In genomic region chr14:103345486-103345857, GRCm38 (mm10) we compare ENCODE assay signal across 8 mouse cellular contexts. TPM values are rescaled to one million over a fixed set of nuclear protein-coding genes. Genes with fewer than 3 reads are reported as not detected.
DNase-seq lines count a peak whose midpoint lies in the region; ATAC-seq and TF ChIP-seq lines count a peak whose summit lies in the region.

No protein-coding gene starts in this region.

- 7% methylated on average over 6 of the region's 6 CpGs for WGBS in forebrain, embryonic 13.5 days
- WGBS in limb, embryonic 11.5 days = 4% methylated on average over 6 of the region's 6 CpGs
- 3% methylated on average over 6 of the region's 6 CpGs for WGBS in stomach, embryonic 14.5 days

- TF ChIP-seq CTCF in E14TG2a.4 (conservative IDR thresholded peaks at IDR 0.05; ENCODE audit: low read length) = no peak

- H3K9ac ChIP-seq in forebrain, embryonic 13.5 days = peak overlapping the region; percentile 89
- H3K9ac ChIP-seq in limb, embryonic 11.5 days (ENCODE audit: low read length) = peak overlapping the region; percentile 79; the same call in 1 of the 2 replicates
- peak overlapping the region; percentile 68 for H3K9ac ChIP-seq in stomach, embryonic 14.5 days (replicated peaks; ENCODE audit: low read depth, low read length)

- H3K27me3 ChIP-seq in erythroblast, embryonic 14.5 days (ENCODE audit: control insufficient read depth) = no peaks in the 10 kb centered on the region
- H3K27me3 ChIP-seq in E14TG2a.4 (ENCODE audit: insufficient read depth, low read length) = peaks cover 23% of the 10 kb centered on the region
- no peaks in the 10 kb centered on the region for H3K27me3 ChIP-seq in forebrain, embryonic 13.5 days
- no peaks in the 10 kb centered on the region for H3K27me3 ChIP-seq in limb, embryonic 11.5 days (ENCODE audit: control insufficient read depth, insufficient read depth, low read length)
- H3K27me3 ChIP-seq in stomach, embryonic 14.5 days (ENCODE audit: control insufficient read depth, insufficient read depth, low read length) = no peaks in the 10 kb centered on the region

- H3K4me1 ChIP-seq in erythroblast, embryonic 14.5 days (ENCODE audit: control insufficient read depth) = peaks cover 73% of the 10 kb centered on the region
- peaks cover 27% of the 10 kb centered on the region for H3K4me1 ChIP-seq in E14TG2a.4 (replicated peaks; ENCODE audit: low read depth, low read length)
- peaks cover 40% of the 10 kb centered on the region for H3K4me1 ChIP-seq in forebrain, embryonic 13.5 days
- no peaks in the 10 kb centered on the region for H3K4me1 ChIP-seq in limb, embryonic 11.5 days (ENCODE audit: control insufficient read depth, insufficient read depth, low read length)
- H3K4me1 ChIP-seq in stomach, embryonic 14.5 days (ENCODE audit: control insufficient read depth, insufficient read depth, low read length) = peaks cover 12% of the 10 kb centered on the region

- peak overlapping the region; percentile 86 for H3K4me3 ChIP-seq in erythroblast, embryonic 14.5 days (replicated peaks)
- H3K4me3 ChIP-seq in E14TG2a.4 (replicated peaks; ENCODE audit: low read length) = peak overlapping the region; percentile 82
- H3K4me3 ChIP-seq in forebrain, embryonic 13.5 days = peak overlapping the region; percentile 79
- H3K4me3 ChIP-seq in limb, embryonic 11.5 days (ENCODE audit: low read depth, low read length) = peak overlapping the region; percentile 84
- H3K4me3 ChIP-seq in stomach, embryonic 14.5 days (ENCODE audit: low read depth, low read length) = peak overlapping the region; percentile 86

- no peaks in the 10 kb centered on the region for H3K36me3 ChIP-seq in erythroblast, embryonic 14.5 days (ENCODE audit: control insufficient read depth)
- H3K36me3 ChIP-seq in E14TG2a.4 (ENCODE audit: insufficient read depth, low read length) = no peaks in the 10 kb centered on the region
- H3K36me3 ChIP-seq in forebrain, embryonic 13.5 days (ENCODE audit: poor library complexity, severe bottlenecking) = no peaks in the 10 kb centered on the region
- H3K36me3 ChIP-seq in limb, embryonic 11.5 days (ENCODE audit: control insufficient read depth, insufficient read depth, low read length) = no peaks in the 10 kb centered on the region
- no peaks in the 10 kb centered on the region for H3K36me3 ChIP-seq in stomach, embryonic 14.5 days (ENCODE audit: control insufficient read depth, insufficient read depth, low read length)

- H3K9me3 ChIP-seq in erythroblast, embryonic 14.5 days (ENCODE audit: control insufficient read depth, low read length) = no peaks in the 10 kb centered on the region
- H3K9me3 ChIP-seq in E14TG2a.4 (ENCODE audit: low read length) = no peaks in the 10 kb centered on the region; the same call in 1 of the 2 replicates
- H3K9me3 ChIP-seq in forebrain, embryonic 13.5 days (replicated peaks) = no peaks in the 10 kb centered on the region
- H3K9me3 ChIP-seq in limb, embryonic 11.5 days (ENCODE audit: control insufficient read depth, low read length) = no peaks in the 10 kb centered on the region
- H3K9me3 ChIP-seq in stomach, embryonic 14.5 days (ENCODE audit: control insufficient read depth, low read depth, low read length) = no peaks in the 10 kb centered on the region

- no peak for DNase-seq in limb, embryonic 11.5 days (ENCODE audit: low spot score)
- no peak for DNase-seq in frontal cortex, postnatal 14 days (ENCODE audit: low spot score in 2 of 2)
- DNase-seq in right cerebral cortex, adult 2 months (ENCODE audit: low spot score in 2 of 2) = no peak

- no peak for ATAC-seq in erythroblast, adult 5-6 weeks (replicated peaks; ENCODE audit: low FRiP score, poor library complexity, severe bottlenecking)
- no peak for ATAC-seq in forebrain, embryonic 13.5 days
- peak; percentile 1; the same call in 1 of the 2 replicates for ATAC-seq in limb, embryonic 11.5 days (ENCODE audit: insufficient number of reproducible peaks, low FRiP score, low TSS enrichment, low read depth)
- no peak for ATAC-seq in stomach, embryonic 14.5 days (ENCODE audit: insufficient number of reproducible peaks, insufficient read depth, low FRiP score, low read depth)

- peak overlapping the region; percentile 79 for H3K4me2 ChIP-seq in forebrain, embryonic 13.5 days
- H3K4me2 ChIP-seq in limb, embryonic 11.5 days (ENCODE audit: low read depth, severe bottlenecking) = peak overlapping the region; percentile 72
- peak overlapping the region; percentile 57 for H3K4me2 ChIP-seq in stomach, embryonic 14.5 days (replicated peaks; ENCODE audit: low read depth, low read length)

- H3K27ac ChIP-seq in forebrain, embryonic 13.5 days = peak overlapping the region; percentile 97; the same call in 1 of the 2 replicates
- peak overlapping the region; percentile 65; the same call in 1 of the 2 replicates for H3K27ac ChIP-seq in limb, embryonic 11.5 days (replicated peaks; ENCODE audit: low read depth, low read length)
- H3K27ac ChIP-seq in stomach, embryonic 14.5 days (ENCODE audit: low read length) = peak overlapping the region; percentile 68; the same call in 1 of the 2 replicates

RNA-seq across cellular contexts. Expression of gene Mycbp2, which starts 1.1 kb away (rescaled TPM):
- polyA plus RNA-seq in erythroblast, embryonic 14.5 days (2012) = 0.17 and 0.38 TPM in 2 replicates
- total RNA-seq in erythroblast, adult 5-6 weeks (2015; ENCODE audit: low replicate concordance) = 18.2 and 25.0 TPM in 2 replicates
- total RNA-seq in erythroblast, adult 5-6 weeks (2017; ENCODE audit: low replicate concordance) = 13.2 and 14.7 TPM in 2 replicates
- polyA plus RNA-seq in forebrain, embryonic 13.5 days (2015; fragmentation: Nextera tagmentation; extraction: Ambion mirVana) = 36.2 and 37.7 TPM in 2 replicates
- polyA plus RNA-seq in limb, embryonic 11.5 days (2014; fragmentation: Nextera tagmentation; extraction: Ambion mirVana) = 19.4 and 21.7 TPM in 2 replicates
- polyA plus RNA-seq in stomach, embryonic 14.5 days (2014; fragmentation: Nextera tagmentation; extraction: Ambion mirVana) = 33.8 and 37.8 TPM in 2 replicates

Comparison
In these comparisons a context has a peak if more than half of its experiments do, and no peak if none do; other contexts are left out.
1. RNA of gene Mycbp2, which starts 1.1 kb away (polyA plus RNA-seq): 33.8 to 37.8 TPM in stomach, embryonic 14.5 days, 36.2 to 37.7 TPM in forebrain, embryonic 13.5 days and 19.4 to 21.7 TPM in limb, embryonic 11.5 days; 0.17 to 0.38 TPM in erythroblast, embryonic 14.5 days; every median in the first group is over 10 times any median in the second.
2. Peak in every context shown above with its lines, with median percentiles within 50 percentile points of each other: H3K4me3 ChIP-seq, H3K27ac ChIP-seq, H3K4me2 ChIP-seq and H3K9ac ChIP-seq.